Mouse (Mus musculus) left cerebral cortex, postnatal 10 days (tissue): Measurements from ENCODE around the gene Fam131c. TPM values are rescaled to one million over a fixed set of nuclear protein-coding genes. Genes with fewer than 3 reads are reported as not detected.
A peak's percentile ranks its signal among the peaks of the same experiment; 100 is the strongest.

Experiments used
- DNase-seq, 2 experiments: peaks; one replicate each; pipeline ENCODE4 v3.0.0; 2021 to 2022; ENCODE audit warnings: low spot score in 2 of 2, mixed read lengths in 1 of 2; ENCODE audit errors: extremely low spot score in 1 of 2
- intact Hi-C: fragments of 180-260 bp; cut with DNase I; formaldehyde crosslinking; loops from one replicate; pipeline ENCODE4 v1.15.1; 2025
- microRNA-seq: library from miRNA; unstranded; fragments of <30 nt; microRNA quantifications from one replicate; pipeline ENCODE4 v1.2.0, GENCODE M21; 2022
- total RNA-seq, 2 experiments: library from RNA; stranded (reverse); gene quantifications; 2 replicates each; pipeline ENCODE4 v1.2.3; 2021

Fam131c gene
- total RNA-seq, 2 experiments from 2014 or later = 10.8 to 12.1 TPM

DNA sequence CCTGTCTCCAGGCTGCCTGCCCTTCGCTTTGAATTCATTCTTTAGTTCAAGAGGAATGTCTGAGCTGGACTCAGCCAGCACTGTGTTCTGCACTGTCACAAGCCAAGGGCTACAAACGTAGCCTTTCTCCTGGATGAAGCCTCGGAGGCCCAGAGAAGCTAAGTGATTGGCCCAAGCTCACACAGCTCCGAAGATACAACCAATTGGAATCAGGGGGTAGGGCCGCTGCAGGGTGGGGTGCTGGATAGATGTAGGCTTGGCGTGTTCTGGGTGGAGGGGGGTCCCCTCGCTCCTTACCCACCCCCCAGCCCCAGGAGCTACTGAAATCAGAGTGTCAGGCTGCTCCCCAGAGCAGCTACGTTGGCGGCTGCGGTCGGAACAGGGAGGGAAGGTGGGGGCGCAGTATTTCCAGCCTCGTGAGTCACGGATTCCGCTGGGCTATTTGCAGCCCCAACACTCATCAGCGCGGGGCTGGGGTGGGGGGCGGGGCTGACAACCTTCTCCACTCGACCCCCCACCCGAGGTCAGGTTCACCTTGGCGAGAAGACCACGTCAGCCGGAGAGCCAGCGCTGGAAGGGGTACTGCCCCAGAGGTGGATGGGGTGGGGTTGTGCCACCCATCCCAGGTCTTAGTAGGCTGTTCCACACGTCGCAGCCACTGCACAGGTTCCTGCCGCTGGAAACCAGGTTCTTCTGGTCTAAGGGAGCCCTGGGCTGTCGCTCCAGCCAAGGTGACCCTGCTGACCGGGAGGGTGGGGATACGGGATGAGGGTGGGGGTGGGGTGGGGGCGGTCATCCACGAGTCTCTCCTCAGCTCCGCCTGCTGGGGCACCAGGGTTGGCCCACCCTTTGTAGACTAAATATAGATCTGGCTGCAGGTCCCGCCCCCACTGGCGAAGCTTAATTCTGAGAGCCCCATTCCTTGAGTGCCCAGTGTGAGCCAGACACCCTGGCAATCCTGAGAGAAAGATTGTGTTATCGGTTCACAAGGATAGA, 57.8 kb downstream of the Fam131c start:
- intact Hi-C loops = loop anchor here (5.0 kb wide), 1 partner anchor 137 kb away; no protein-coding TSS in a partner anchor
- DNase-seq = peak; percentile 74

DNA sequence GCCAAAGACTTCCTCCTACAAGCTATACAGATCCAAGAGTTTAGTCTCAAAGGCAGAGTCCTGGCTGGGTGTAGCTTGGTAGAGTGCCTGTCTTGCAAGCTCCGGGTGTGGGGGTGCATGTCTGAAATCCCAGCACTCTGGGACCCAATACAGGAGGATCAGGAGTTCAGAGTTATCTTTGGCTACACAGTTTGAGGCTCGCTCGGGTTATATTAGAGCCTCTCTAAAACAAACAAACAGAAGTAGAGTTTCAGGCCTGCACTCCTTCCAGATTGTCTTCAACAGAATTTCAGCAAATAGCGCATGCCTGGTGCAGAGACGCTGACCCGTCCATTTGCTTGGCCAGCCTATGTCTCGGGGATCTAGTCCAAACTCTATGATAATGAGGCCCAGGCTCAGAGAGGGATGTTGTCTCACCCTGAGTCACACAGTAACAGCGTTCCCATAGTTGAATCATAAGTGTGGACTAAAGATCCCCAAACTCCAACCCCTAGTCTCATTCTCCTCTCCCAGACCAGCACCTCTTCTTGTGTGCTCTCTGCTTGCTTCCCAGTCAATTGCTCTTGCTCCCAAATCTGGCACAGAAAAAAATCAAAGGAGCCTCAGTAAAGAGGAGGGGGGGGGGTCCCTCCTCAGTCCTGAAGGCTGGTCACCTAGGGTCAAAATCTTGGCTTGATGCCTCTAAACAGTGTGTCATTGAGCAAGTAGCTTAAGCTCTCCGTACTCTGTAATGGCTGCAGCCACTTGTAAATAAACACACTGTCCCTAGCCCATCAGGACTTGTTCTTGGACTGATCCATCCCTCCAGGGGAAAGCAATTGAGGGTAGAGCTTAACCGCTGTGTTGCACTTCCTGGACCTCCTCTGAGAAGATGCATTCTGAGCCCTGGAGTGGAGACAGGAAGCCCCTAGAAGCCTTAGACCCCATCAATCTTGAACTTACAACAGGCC, 59.1 kb downstream of the Fam131c start:
- no peak for DNase-seq
- intact Hi-C loops = loop anchor here (5.0 kb wide), 1 partner anchor 135 kb away; no protein-coding TSS in a partner anchor

DNA sequence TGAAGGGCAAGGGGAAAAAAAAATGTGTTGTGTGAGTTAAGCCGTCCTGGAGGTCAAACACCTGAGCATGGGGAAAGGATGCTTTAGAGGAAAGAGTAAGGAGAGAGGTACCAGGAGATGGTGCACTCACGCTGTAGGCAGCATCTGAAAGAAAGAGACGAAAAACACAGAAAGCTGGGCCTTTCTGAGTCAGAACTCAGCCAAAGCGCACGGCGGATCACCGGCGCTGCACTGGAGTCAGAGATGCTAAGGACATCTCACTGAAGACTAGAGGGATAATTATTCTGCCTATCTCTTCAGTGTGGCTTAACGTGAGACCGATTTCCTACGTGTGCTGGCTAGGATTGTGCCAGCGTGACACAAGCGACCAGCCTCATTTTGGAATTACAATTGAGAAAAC, 59.9 kb downstream of the Fam131c start:
- intact Hi-C loops = loop anchor here (5.0 kb wide), 1 partner anchor 134 kb away; no protein-coding TSS in a partner anchor
- DNase-seq = no peak

DNA sequence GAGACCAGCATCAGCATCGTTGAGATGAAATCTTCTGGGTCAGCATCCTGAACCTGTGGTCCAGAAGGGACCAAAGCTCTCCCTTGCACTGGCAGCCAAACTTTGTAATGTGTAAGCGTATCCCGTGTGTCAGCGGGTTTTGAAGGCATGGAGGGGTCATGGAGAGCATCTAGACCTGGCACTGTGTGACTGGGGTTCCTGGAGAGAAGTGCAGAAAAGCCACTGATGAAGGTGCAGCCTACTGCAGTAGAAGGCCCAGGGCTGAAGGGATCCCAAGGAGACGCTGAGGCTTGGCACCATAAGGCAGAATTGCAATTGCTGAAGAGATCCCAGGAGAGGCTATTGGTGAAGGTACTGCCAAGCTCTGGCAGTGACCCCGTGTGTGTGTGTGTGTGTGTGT, 61.4 kb downstream of the Fam131c start:
- intact Hi-C loops = loop anchor here (5.0 kb wide), 1 partner anchor 133 kb away; no protein-coding TSS in a partner anchor
- DNase-seq = no peak

DNA sequence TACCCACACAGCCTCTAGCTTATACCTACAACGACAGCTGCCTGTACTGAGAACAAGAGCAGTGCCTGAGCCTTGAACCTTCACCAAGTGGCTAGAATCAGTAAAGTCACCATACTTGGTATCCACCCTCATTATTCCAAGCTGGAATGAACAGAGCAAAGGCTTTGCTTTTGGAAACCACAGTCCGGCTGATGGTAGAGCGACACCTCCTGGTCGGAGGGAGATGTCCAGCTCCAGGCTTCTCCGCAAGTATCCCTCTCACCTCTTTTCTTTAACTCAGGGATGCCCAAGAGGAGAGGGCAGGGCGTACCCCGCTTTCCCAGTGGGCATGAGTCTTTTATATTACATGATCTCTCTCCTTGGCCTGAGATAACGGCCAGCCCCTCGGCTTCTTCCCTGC, 61.8 kb downstream of the Fam131c start:
- intact Hi-C loops = loop anchor here (5.0 kb wide), 1 partner anchor 132 kb away; no protein-coding TSS in a partner anchor
- DNase-seq = no peak

DNA sequence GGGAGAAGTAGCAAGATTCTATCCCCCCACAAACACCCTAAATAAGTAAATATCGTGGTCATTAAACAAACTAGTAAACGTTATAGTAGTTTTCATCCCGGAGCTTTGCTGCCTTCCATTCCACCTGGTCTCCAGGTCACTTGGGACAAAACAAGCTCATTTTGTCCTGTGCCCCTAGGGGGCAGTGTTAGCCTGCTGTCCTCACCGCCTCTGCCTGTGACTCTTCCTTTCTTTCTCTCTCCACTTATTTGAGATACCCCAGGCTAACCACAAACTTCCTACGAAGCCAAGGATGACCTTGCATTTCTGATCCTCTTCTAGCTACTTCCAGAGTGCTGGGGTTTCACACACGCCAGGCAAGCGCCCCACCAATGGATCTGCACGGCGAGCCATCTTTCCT, 63.0 kb downstream of the Fam131c start:
- intact Hi-C loops = no loop called here

DNA sequence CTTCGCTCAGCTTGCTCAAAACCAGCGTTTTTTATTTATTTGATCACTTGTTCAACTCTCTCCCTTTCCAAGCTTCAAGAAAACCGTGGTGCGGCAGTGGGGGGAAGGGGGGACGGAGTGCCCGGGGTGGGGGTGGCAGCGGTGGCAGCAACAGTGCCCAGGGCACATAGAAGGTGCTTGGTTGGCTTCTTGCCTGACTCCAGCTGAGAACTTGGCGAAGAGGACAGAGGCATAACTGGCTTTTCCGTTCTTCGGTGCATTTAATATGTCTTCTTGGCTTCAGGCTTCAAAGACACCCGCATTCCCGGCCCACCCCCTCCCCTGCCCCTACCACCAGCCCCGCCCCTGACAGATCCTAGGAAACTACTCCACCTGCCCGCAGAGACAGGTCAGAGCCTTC, 64.6 kb downstream of the Fam131c start:
- intact Hi-C loops = no loop called here
- DNase-seq = no peak

More for the DNA sequence above, 63.0 kb downstream of the Fam131c start:
- peak in 1 of 2 experiments; percentile 63 for DNase-seq

DNA sequence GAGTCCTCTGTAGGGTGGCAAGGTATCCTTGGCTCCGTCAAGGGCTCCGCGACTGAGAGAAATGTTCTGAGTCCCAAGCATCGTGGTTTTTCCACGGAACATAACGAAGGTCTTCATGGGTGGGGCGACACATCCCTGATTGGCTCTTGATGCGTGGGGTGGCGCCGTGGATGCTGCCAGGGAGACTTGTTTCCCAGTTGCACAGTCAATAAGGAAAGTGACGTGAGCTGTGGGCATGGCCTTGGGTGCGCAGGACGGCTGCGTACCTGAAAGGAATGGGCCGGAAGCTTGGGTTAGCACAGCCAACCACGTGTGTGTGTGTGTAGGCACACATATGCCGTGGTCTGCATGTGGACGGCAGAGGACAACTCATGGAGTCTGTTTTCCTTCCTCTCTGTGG, 65.2 kb downstream of the Fam131c start:
- intact Hi-C loops = no loop called here
- no peak for DNase-seq

Small RNAs within 50 kb of the gene (microRNA-seq; reads per million reads assigned to microRNA genes)
- not detected for gene Gm25690

Other genes with a start within 250 kb of the Fam131c start
- gene Szrd1, start 228.4 kb upstream of the Fam131c start, total RNA-seq = 10 to 100 TPM; 43.0 to 45.3 TPM
- 10 to 100 TPM; 35.2 to 35.4 TPM for gene Fbxo42, start 220.3 kb upstream of the Fam131c start, total RNA-seq
- gene Rsg1, start 154.3 kb upstream of the Fam131c start, total RNA-seq = 1 to 10 TPM; 3.5 to 5.0 TPM
- gene Arhgef19, start 128.7 kb upstream of the Fam131c start, total RNA-seq = 1 to 10 TPM; 4.2 to 5.9 TPM
- gene Epha2, start 67.0 kb upstream of the Fam131c start, total RNA-seq = 1 to 10 TPM; 1.9 TPM
- gene Clcnka, start 30.5 kb downstream of the Fam131c start, total RNA-seq = not detected
- not detected for gene Clcnkb, start 47.8 kb downstream of the Fam131c start, total RNA-seq
- gene Hspb7, start 52.6 kb downstream of the Fam131c start, total RNA-seq = under 1 TPM; 0.11 to 0.20 TPM
- 1 to 10 TPM; 2.5 to 3.5 TPM for gene Srarp, start 67.9 kb downstream of the Fam131c start, total RNA-seq
- 10 to 100 TPM; 23.0 to 26.1 TPM for gene Zbtb17, start 76.4 kb downstream of the Fam131c start, total RNA-seq
- 10 to 100 TPM; 56.8 to 59.9 TPM for gene Spen, start 170.4 kb downstream of the Fam131c start, total RNA-seq
- 1 to 10 TPM; 4.4 to 6.0 TPM for gene Fblim1, start 237.9 kb downstream of the Fam131c start, total RNA-seq